Mouse (Mus musculus) left cerebral cortex, postnatal 14 days (tissue): ENCODE measurements around the gene 1810009J06Rik. TPM values are rescaled to one million over a fixed set of nuclear protein-coding genes. Genes with fewer than 3 reads are reported as not detected.
"Not testable (repeated sequence)": the region's sequence is repeated elsewhere in the genome, so short reads cannot be mapped to it uniquely, and the experiment has no call there.

Experiments used
- DNase-seq, 2 experiments: peaks; one replicate each; pipeline ENCODE4 v3.0.0; 2021 to 2022; ENCODE audit warnings: low spot score in 2 of 2, mixed read lengths in 1 of 2
- intact Hi-C: fragments of 180-260 bp; cut with DNase I; formaldehyde crosslinking; loops from one replicate; pipeline ENCODE4 v1.15.1; 2025
- long read RNA-seq, 2 experiments: library from polyadenylated mRNA; stranded (forward); transcript quantifications; one replicate each; pipeline ENCODE4 v2.0.0; 2021
- total RNA-seq, 2 experiments: library from RNA; stranded (reverse); gene quantifications; 2 replicates each; pipeline ENCODE4 v1.2.3; 2021

The 1810009J06Rik gene
- total RNA-seq: not detected
- long read RNA-seq, experiment 1: 0 reads
- long read RNA-seq, experiment 2: 0 reads

DNA sequence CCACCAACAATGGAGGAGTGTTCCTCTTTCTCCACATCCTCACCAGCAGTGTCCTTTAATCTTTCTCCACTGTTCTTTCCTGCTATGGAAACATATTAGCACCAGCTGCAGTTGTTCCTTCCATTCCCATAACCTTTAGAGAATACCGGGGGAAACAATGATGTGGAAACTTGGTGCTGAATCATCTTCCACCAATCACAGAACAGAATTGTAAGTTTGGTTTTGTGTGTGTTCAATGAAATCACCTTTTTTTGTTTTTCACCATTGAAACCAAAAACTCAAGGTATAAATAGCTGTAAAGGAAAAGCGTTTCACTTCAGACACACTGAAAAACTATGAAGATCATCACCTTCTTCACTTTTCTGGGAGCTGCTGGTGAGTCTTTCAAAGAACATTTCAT is at the start of gene 1810009J06Rik:
1810009J06Rik (plus strand) TSS at position 301 of the 400 bp plus-strand sequence.
- DNase-seq, intact Hi-C loops: not testable (repeated sequence)

DNA sequence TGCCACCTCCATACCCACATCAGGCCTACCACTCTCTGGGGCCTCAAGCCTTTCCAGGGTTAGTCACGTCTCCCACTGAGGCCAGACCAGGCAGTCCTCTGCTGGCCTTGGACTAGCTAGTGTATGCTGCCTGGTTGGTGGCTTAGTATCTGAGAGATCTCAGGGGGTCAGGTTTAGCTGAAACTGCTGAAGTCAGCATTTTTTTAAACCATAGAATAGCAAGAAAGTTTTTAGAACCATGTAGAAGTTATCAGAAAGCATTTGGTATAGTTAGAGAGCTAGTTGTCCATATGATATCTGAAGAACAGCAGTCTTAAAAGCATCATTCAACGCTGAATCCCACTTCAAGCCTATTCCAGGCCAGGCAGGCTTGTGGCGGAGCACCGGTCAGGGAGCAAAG is 44.6 kb upstream of the 1810009J06Rik start:
- no peak for DNase-seq
- intact Hi-C loops: no loop called here

GRCm38 (mm10) chr6:40940457-40940856 is 24.1 kb upstream of the 1810009J06Rik start, which contains the start of gene 1700074P13Rik:
Gene 1700074P13Rik, minus strand, starts transcription at chr6:40940557.
- no peak for DNase-seq
- intact Hi-C loops: no loop called here

DNA sequence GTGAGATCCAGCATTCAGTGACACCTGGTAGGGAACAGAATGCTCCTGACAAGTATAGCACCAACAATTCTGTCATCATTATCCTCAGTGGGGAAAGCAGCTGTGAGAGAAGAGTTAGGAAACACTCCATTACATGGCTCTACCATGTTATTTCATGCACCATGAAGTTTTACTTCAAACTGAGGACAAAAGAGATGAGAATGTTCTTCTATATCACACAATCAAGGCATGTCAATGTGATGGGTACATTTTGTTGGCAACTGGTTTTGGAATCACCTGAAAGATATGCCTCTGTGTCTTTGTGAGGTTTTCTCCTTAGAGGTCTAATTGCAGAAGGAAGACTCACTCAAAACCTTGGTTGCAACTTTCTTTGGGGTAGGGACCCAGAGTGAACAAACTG is 12.8 kb upstream of the 1810009J06Rik start, which contains the start of gene Gm4744:
Gm4744 (minus strand) TSS at position 101 of the 400 bp plus-strand sequence.
- intact Hi-C loops: no loop called here
- DNase-seq: no peak

DNA sequence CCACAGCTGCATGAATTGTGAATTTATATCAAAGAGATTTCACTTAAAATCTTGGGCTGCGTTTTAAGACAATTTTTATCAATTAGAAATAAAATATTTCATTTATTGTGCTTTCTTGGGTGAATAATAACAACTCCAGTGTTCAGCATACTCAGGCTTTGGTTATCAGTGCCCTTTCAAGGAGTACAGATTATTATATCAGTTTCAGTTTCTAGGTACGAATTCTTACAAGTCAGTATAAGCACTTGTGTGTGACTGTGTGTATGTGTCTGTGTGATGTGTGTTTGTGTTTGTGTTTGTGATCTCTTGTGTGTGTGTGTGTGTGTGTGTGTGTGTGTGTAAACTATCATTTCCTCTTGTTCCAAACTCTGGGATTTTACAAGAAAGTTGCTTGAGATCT is 10.8 kb upstream of the 1810009J06Rik start:
- no peak for DNase-seq
- intact Hi-C loops: no loop called here

GRCm38 (mm10) chr6:40999379-40999778 is 34.8 kb downstream of the 1810009J06Rik start, which contains the start of gene Gm2663:
Gene Gm2663, minus strand, starts transcription at chr6:40999479.
- intact Hi-C loops, DNase-seq: not testable (repeated sequence)

- no peak for DNase-seq
- intact Hi-C loops: no loop called here
Measured at GRCm38 (mm10) chr6:41015065-41015464, 50.5 kb downstream of the 1810009J06Rik start.

Other genes starting within 250 kb of the 1810009J06Rik start
- not detected for gene Moxd2, start 77.3 kb upstream of the 1810009J06Rik start, total RNA-seq
- not detected for gene Prss58, start 64.4 kb upstream of the 1810009J06Rik start, total RNA-seq
- not detected for gene 1700074P13Rik, start 24.2 kb upstream of the 1810009J06Rik start, total RNA-seq
- gene Gm4744, start 12.9 kb upstream of the 1810009J06Rik start, total RNA-seq: not detected
- gene Gm2663, start 34.7 kb downstream of the 1810009J06Rik start, total RNA-seq: not detected
- not detected for gene 2210010C04Rik, start 70.8 kb downstream of the 1810009J06Rik start, total RNA-seq